Mouse (Mus musculus) olfactory bulb, adult 2 months (tissue): ENCODE data around the gene Mdh1.

Experiments used
- CTCF ChIP-seq: fragments of 200-500 bp; IDR thresholded peaks from 2 replicates; pipeline ENCODE4 v1.5.1; 2012; ENCODE audit warnings: low read depth, mild to moderate bottlenecking, low read length, moderate library complexity; ENCODE audit not compliant: insufficient read depth
- POLR2A ChIP-seq: fragments of 200-500 bp; IDR thresholded peaks from 2 replicates; pipeline ENCODE4 v1.6.1; 2012; ENCODE audit warnings: mild to moderate bottlenecking, low read depth, low read length, moderate library complexity; ENCODE audit not compliant: insufficient read depth

- TF ChIP-seq CTCF (no peak), POLR2A (no peak)
Measured at GRCm38 (mm10) chr11:21566934-21567333, 5.2 kb downstream of the Mdh1 start.
